Mouse (Mus musculus): Measurements from ENCODE around the gene Rnf144a.

DNA sequence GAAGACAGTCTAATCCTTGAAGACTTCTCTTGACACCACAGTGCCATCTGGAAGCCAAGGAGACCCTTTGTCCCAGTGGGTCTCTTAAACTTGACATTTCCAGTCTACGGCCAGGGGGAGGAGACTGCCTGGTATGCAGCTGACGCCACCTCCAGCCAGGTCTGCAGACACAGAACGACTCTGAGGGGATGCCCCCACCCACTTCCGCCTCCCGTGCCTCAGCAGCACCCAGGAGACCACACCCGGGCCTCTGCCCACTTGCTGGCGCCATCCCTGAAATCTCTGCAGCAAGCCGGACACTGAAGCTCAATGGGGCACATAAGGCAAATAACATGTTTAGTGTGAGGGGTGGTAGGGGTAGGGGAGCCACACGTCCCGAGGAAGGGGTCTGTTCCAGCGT, 104.8 kb downstream of the Rnf144a start:
- TF ChIP-seq CTCF (IDR thresholded peaks at IDR 0.05; ENCODE audit: insufficient read depth, low read depth, low read length) (no peak), POLR2A (IDR thresholded peaks at IDR 0.05; ENCODE audit: insufficient read depth, low read depth, low read length) (no peak)
